Mouse (Mus musculus) thymus, postnatal 0 days (tissue): ENCODE results near the gene Btbd1. TPM values are rescaled to one million over a fixed set of nuclear protein-coding genes. Genes with fewer than 3 reads are reported as not detected.

Experiments used
- DNase-seq: peaks from one replicate; pipeline ENCODE4 v3.0.0-alpha.2; 2015; ENCODE audit warnings: low spot score
- polyA plus RNA-seq: library from polyadenylated mRNA; unstranded; fragments of >200 nt; fragmentation: Nextera tagmentation; extraction: Ambion mirVana; gene quantifications from 2 replicates; pipeline ENCODE4 v1.2.1, GENCODE M21; 2015

Gene Btbd1
- polyA plus RNA-seq, 1 experiment from 2014 or later = 75.0 TPM

GRCm38 (mm10) chr7:81789095-81789757 lies 40.0 kb downstream of the Btbd1 start, which contains the start of gene 3110040N11Rik:
3110040N11Rik (minus strand) TSS chr7:81789478.
- DNase-seq = peak; percentile 95

DNA sequence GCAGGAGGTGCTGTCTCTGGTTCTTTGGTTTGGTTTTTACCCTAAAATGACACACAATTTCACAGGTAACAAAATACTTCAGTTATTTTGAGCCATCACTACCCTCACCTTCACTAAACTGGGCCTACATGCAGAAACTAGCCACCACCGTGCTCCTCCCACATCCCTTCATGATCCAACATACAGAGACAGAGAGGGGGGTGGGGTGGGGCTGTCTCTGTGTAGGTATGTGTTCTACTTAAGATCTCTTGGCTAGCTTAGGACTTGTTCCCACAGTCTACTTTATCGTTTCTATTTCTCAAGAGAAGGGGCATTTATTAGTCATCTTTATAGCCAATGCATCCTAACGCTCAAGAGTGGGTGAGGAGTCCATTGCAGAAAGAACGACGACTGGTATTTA lies 40.7 kb downstream of the Btbd1 start:
- peak; percentile 19 for DNase-seq

DNA sequence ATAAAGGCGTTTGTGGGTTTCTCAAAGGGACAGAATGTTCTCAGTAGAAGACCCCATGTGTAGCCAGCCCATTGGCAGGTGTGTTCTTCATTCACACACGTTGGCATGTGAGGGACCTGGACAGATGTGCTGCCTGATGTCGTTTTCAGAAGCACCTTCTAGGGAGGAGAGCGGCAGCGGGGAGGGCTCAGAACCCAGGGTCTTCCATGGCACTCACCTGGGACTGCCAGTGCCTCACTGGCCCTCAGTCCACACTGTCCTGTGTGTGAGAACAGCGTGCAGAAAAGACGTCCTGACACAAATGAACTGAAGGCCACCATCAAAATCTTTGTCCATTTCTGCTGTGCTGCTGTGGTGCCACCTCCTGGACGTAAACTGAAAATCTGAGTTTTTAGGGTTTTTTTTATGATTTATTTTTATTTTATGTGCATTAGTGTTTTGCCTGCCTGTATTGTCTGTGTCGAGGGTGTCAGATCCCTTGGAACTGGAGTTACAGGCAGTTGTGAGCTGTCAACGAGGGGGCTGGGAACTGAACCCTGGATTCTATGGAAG lies 51.5 kb downstream of the Btbd1 start:
- DNase-seq = peak; percentile 5

DNA sequence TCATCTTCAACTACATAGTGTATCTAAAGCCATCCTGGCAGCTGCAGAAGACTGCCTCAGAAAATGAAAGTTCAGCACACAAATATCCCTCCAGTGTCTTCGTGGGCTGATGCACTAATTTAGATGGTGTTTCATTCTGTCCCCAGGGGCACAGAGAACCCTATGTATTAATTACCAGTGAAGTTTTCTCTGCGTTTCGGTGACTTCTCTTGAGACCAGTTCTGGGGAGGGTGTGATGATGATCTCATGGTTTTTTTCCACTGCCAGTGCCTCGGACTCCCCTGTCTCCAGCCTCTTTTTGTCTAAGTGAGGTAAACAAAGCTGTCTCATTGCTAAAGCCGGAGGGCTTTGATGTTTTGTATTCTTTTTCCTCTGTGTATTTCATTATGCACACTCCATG lies 53.9 kb downstream of the Btbd1 start:
- no peak for DNase-seq

- DNase-seq = no peak
Measured at GRCm38 (mm10) chr7:81772786-81773539, 56.3 kb downstream of the Btbd1 start.

DNA sequence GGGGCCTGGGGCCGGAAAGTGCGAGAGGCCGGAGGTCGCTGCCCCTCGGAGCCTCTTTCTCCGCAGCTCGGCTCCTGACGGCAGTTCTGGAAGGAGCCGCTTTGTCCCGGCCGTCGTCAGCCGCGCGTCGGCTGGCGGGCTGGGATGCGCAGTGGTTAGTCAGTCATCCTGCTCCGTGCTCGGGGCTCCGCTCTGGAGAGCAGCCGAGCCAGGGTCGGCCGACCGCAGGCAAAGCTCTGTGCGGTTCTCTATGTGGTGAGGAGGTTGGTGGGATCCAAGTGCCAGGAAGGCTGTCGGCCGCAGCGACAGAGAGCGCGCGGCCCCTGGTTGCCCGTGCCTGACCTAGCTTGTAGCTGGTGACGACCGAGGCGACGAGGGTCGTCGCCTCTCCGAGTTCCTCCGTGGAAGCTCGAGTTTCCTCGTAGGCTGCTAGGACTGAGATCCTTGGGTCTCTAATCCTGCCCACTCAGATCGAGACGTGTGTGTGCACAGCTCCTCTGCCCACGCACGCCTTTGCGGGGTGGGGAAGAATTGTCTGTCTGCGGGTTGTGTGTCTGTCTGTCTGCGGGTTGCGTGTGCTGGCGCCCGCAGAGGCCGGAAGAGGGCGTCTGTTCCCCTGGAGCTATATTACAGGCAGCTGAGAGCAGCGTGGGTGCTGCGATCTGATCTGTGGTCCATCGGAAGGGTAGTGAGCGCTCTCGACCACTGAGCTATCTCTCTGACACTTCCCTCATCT lies 66.0 kb downstream of the Btbd1 start:
- DNase-seq = peak; percentile 57

DNA sequence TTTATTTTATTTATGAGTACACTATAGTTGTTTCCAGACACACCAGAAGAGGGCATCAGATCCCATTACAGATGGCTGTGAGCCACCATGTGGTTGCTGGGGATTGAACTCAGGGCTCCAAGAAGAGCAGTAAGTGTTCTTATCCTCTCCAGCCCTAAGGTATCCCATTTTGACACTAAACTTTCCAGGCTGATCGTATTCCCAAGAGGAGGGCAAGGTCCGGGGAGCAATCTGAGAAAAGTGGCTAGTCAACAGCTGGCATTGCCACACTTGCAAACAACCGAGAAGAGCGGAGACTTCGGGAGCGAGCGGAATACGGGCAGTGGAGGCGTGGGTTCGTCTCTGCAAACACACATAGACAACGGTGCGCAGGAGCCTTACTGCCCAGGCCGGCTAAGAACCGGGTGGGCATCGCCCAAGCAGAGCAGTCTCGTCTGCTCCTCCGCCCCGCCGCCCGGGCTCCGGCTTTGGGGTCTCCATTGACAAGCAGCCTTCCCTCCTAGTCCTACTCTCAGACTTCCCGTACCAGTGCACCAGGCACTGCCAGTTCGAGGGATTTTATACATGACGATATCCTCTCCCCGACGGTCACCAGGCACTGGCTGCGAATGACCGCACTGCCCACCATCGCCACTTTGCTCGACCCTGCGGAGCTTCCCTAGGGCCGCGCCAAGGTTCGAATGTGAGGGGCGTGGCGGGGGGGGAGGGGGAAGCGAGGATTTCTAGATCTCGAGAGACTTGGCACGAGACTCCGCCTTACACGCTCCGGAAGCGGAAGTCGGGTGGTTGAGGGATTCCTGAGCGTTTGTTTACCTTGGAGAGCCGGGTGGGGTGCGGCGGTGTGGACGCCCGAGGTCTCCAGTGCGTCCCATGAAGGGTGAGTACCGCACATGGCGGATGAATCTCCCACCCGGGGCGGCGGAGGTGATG lies 66.8 kb downstream of the Btbd1 start, which contains the start of gene Ramac:
Gene Ramac (plus strand): TSS at position 746 of the 930 bp plus-strand sequence.
- DNase-seq = peak; percentile 95

DNA sequence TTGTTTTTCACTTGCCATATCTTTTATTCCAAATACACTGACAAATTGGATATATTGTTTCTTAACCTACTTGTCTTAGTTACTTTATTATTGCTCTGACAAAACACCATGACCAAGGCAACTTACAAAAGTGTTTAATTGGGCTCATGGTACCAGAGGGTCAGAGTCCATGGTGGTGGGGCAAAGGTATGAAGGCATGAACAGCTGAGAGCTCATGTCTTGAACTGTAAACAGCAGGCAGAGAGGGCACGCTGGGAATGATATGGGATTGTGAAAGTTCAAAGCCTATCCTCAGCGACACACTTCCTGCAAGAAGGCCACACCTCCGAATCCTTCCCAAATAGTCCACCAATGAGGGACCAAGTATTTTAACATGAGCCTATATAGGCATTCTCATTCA lies 81.3 kb downstream of the Btbd1 start:
- no peak for DNase-seq

DNA sequence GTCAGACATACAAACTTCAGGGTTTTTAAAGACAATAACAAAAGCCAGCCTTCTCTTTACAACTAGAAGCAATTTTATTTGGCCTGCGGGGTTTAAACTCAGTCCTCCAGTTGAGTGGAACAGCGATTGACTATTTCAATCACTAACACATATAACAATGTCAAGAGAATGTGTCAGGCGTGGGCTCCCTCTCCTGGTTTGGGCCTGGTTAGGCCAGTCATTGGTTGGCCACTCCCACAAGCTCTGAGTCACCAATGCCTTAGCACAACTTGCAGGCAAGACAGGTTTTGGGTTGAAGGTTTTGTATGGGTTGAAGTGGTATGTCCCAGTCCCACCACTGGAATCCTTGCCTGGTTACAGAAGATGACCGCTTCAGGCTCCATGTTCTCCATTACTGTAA lies 85.1 kb downstream of the Btbd1 start:
- DNase-seq = no peak

Other genes starting within 250 kb of the Btbd1 start
- gene Homer2, start 121.9 kb downstream of the Btbd1 start, polyA plus RNA-seq = 0.95 and 1.5 TPM in 2 replicates
- gene Ramac, start 66.5 kb downstream of the Btbd1 start, polyA plus RNA-seq = 180 and 185 TPM in 2 replicates
- gene 3110040N11Rik, start 40.0 kb downstream of the Btbd1 start, polyA plus RNA-seq = 61.1 and 65.7 TPM in 2 replicates
- gene Gm10160, start 26.4 kb upstream of the Btbd1 start, polyA plus RNA-seq = not detected in 2 replicates
- gene Tm6sf1, start 29.6 kb upstream of the Btbd1 start, polyA plus RNA-seq = 85.4 and 88.0 TPM in 2 replicates
- 11.0 and 14.4 TPM in 2 replicates for gene Hdgfl3, start 105.0 kb upstream of the Btbd1 start, polyA plus RNA-seq
- 2.6 and 2.8 TPM in 2 replicates for gene Bnc1, start 162.9 kb upstream of the Btbd1 start, polyA plus RNA-seq